Comparison of ENCODE assay signal across 12 mouse cellular contexts in genomic region chr10:43707011-43707410, GRCm38 (mm10).
"Had no signal": no experiment of that assay in that cellular context is flagged by ENCODE, and none has a peak within 500 bp of the region (broad histone marks: within the 10 kb centered on the region; RNA-seq: fewer than 3 reads in every experiment).

No protein-coding gene starts in this region.

- H3K9me3 ChIP-seq: intestine, embryonic 15.5 days; limb, embryonic 12.5 days; limb, embryonic 15.5 days; midbrain, embryonic 13.5 days; stomach, embryonic 15.5 days had no signal

- H3K4me2 ChIP-seq: intestine, embryonic 15.5 days; limb, embryonic 12.5 days; lung, embryonic 14.5 days; midbrain, embryonic 13.5 days; stomach, embryonic 15.5 days had no signal

- ATAC-seq: lung, postnatal 0 days; midbrain, embryonic 13.5 days had no signal

- H3K4me1 ChIP-seq: intestine, embryonic 15.5 days; midbrain, embryonic 13.5 days; stomach, embryonic 15.5 days had no signal

- H3K27me3 ChIP-seq: intestine, embryonic 15.5 days; limb, embryonic 15.5 days; midbrain, embryonic 13.5 days; stomach, embryonic 15.5 days had no signal

- H3K9ac ChIP-seq: intestine, embryonic 15.5 days; limb, embryonic 12.5 days; limb, embryonic 15.5 days; liver, embryonic 14.5 days; liver, postnatal 0 days; lung, embryonic 14.5 days; midbrain, embryonic 13.5 days; stomach, embryonic 15.5 days had no signal

- H3K4me3 ChIP-seq: intestine, embryonic 15.5 days; left cerebral cortex, adult 2 months; limb, embryonic 12.5 days; limb, embryonic 15.5 days; midbrain, embryonic 13.5 days; stomach, embryonic 15.5 days had no signal

- DNase-seq: layer of hippocampus, postnatal 36 days; liver, postnatal 0 days; lung, embryonic 14.5 days had no signal

- H3K36me3 ChIP-seq: intestine, embryonic 15.5 days; limb, embryonic 12.5 days; limb, embryonic 15.5 days; midbrain, embryonic 13.5 days; stomach, embryonic 15.5 days had no signal

- H3K27ac ChIP-seq: intestine, embryonic 15.5 days; left cerebral cortex, adult 2 months; limb, embryonic 12.5 days; limb, embryonic 15.5 days; liver, embryonic 14.5 days; macrophage; midbrain, embryonic 13.5 days; stomach, embryonic 15.5 days had no signal
